ENCODE assay signal across 14 mouse cellular contexts in genomic region chr17:45896922-45897302, GRCm38 (mm10).
DNase-seq lines count a peak whose midpoint lies in the region; ATAC-seq and TF ChIP-seq lines count a peak whose summit lies in the region.
"Had no signal": no experiment of that assay in that cellular context is flagged by ENCODE, and none has a peak within 500 bp of the region (broad histone marks: within the 10 kb centered on the region; RNA-seq: fewer than 3 reads in every experiment).

No protein-coding gene starts in this region.

- H3K27ac ChIP-seq in cerebellum, adult 2 months (ENCODE audit: insufficient read depth, low read length), result no peak overlapping the region
- H3K27ac ChIP-seq in hindbrain, embryonic 15.5 days (replicated peaks), result 0 out of 2 replicates have a peak overlapping the region, but pooled peaks have one; percentile 23
- no peak overlapping the region for H3K27ac ChIP-seq in hindbrain, embryonic 12.5 days
- H3K27ac ChIP-seq: heart, embryonic 15.5 days; limb, embryonic 13.5 days had no signal

- no peak overlapping the region for H3K9ac ChIP-seq in hindbrain, embryonic 15.5 days
- no peak overlapping the region for H3K9ac ChIP-seq in hindbrain, embryonic 12.5 days
- H3K9ac ChIP-seq: heart, embryonic 15.5 days; limb, embryonic 13.5 days had no signal

- peak; percentile 36 for ATAC-seq in hindbrain, embryonic 15.5 days (ENCODE audit: low FRiP score, low read depth)
- ATAC-seq in hindbrain, embryonic 12.5 days (ENCODE audit: low FRiP score), result no peak

- no peaks in the 10 kb centered on the region for H3K27me3 ChIP-seq in cerebellum, adult 2 months (ENCODE audit: control insufficient read depth, insufficient read depth, low read length)
- H3K27me3 ChIP-seq in hindbrain, embryonic 15.5 days, result no peaks in the 10 kb centered on the region
- H3K27me3 ChIP-seq in hindbrain, embryonic 12.5 days, result no peaks in the 10 kb centered on the region
- H3K27me3 ChIP-seq: heart, embryonic 15.5 days; limb, embryonic 13.5 days had no signal

- H3K4me3 ChIP-seq in cerebellum, adult 2 months (replicated peaks; ENCODE audit: insufficient read depth, low read depth, low read length), result no peak overlapping the region
- H3K4me3 ChIP-seq in hindbrain, embryonic 15.5 days, result no peak overlapping the region
- no peak overlapping the region for H3K4me3 ChIP-seq in hindbrain, embryonic 12.5 days
- H3K4me3 ChIP-seq in lung, adult 2 months (replicated peaks; ENCODE audit: extremely low read depth, low read depth, low read length), result no peak overlapping the region
- H3K4me3 ChIP-seq: heart, embryonic 15.5 days; limb, embryonic 13.5 days had no signal

- no peak for DNase-seq in cerebellum, adult 2 months
- DNase-seq in cerebellum, adult 11 months, result no peak
- no peak for DNase-seq in lung, adult 2 months
- no peak for DNase-seq in lung, postnatal 4 days
- peak; percentile 36 for DNase-seq in lung, postnatal 36 days
- no peak for DNase-seq in urinary bladder, postnatal 4 days (ENCODE audit: low spot score in 2 of 2)
- DNase-seq: adrenal gland, postnatal 10 days; cerebellum, adult 9-11 months; embryo, embryonic 11 days; thymus, postnatal 36 days had no signal

- TF ChIP-seq POLR2A in cerebellum, adult 2 months (IDR thresholded peaks at IDR 0.05; ENCODE audit: borderline replicate concordance, insufficient read depth, low read length), result no peak
- TF ChIP-seq POLR2A in lung, adult 2 months (IDR thresholded peaks at IDR 0.05; ENCODE audit: borderline replicate concordance, extremely low read depth, low read depth, low read length), result no peak

- 47% methylated on average over 4 of the region's 4 CpGs for WGBS in cerebellum, adult 2 months
- WGBS in hindbrain, embryonic 15.5 days, result 40% methylated on average over 4 of the region's 4 CpGs
- 57% methylated on average over 4 of the region's 4 CpGs for WGBS in hindbrain, embryonic 12.5 days
- WGBS in lung, adult 2 months, result 67% methylated on average over 4 of the region's 4 CpGs

- H3K4me2 ChIP-seq in hindbrain, embryonic 15.5 days, result no peak overlapping the region
- no peak overlapping the region for H3K4me2 ChIP-seq in hindbrain, embryonic 12.5 days (replicated peaks)
- H3K4me2 ChIP-seq: heart, embryonic 15.5 days; limb, embryonic 13.5 days had no signal

- TF ChIP-seq CTCF in cerebellum, adult 2 months (IDR thresholded peaks at IDR 0.05; ENCODE audit: borderline replicate concordance, insufficient read depth, low read depth, low read length), result peak; percentile 12; the same call in 1 of the 2 replicates
- TF ChIP-seq CTCF in lung, adult 2 months (IDR thresholded peaks at IDR 0.05; ENCODE audit: insufficient read depth, low read length), result peak; percentile 47; the same call in 1 of the 2 replicates

- no peaks in the 10 kb centered on the region; the same call in 1 of the 2 replicates for H3K4me1 ChIP-seq in cerebellum, adult 2 months (ENCODE audit: control insufficient read depth, insufficient read depth, low read length)
- peaks cover 20% of the 10 kb centered on the region for H3K4me1 ChIP-seq in hindbrain, embryonic 15.5 days (replicated peaks)
- peaks cover 12% of the 10 kb centered on the region for H3K4me1 ChIP-seq in hindbrain, embryonic 12.5 days
- no peaks in the 10 kb centered on the region for H3K4me1 ChIP-seq in lung, adult 2 months (ENCODE audit: control insufficient read depth, insufficient read depth, low read length)
- H3K4me1 ChIP-seq: heart, embryonic 15.5 days had no signal

- H3K36me3 ChIP-seq in hindbrain, embryonic 15.5 days, result no peaks in the 10 kb centered on the region
- no peaks in the 10 kb centered on the region for H3K36me3 ChIP-seq in hindbrain, embryonic 12.5 days
- H3K36me3 ChIP-seq: heart, embryonic 15.5 days; limb, embryonic 13.5 days had no signal

- H3K9me3 ChIP-seq in hindbrain, embryonic 15.5 days, result no peaks in the 10 kb centered on the region
- H3K9me3 ChIP-seq in hindbrain, embryonic 12.5 days (replicated peaks), result 0 out of 2 replicates have a peak, but pooled peaks cover 3% of the 10 kb centered on the region
- H3K9me3 ChIP-seq: heart, embryonic 15.5 days had no signal
